Mouse (Mus musculus): ENCODE measurements around the gene Ciao2a.

DNA sequence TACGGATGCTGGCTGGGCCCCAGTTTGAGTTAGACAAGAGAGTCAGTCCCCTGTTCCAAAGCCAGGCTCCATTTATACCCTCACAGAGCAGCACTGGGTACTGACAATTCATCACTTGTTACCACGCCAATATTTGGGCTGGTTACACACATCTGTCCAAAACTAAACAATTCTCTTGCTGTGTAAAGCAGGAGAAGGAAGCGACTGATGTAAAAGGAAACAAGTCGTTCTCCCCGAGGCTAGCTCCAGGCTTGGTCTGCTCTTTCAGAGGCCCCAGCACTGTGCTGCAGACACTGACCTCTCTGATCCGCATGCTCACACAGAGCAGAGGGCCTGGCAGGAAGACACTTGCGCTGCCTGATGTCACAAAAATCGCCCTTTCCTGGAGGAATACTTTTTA, 24.8 kb upstream of the Ciao2a start:
- TF ChIP-seq POLR2A (IDR thresholded peaks at IDR 0.05; ENCODE audit: insufficient read depth, low read length) (no peak), CTCF (IDR thresholded peaks at IDR 0.05; ENCODE audit: low read depth, low read length) (no peak)

Measured in ES-Bruce4 (cell line).